Comparison of ENCODE assay signal across 8 mouse cellular contexts in genomic region chr10:60002673-60003212, GRCm38 (mm10). TPM values are rescaled to one million over a fixed set of nuclear protein-coding genes. Genes with fewer than 3 reads are reported as not detected.
DNase-seq lines count a peak whose midpoint lies in the region; ATAC-seq and TF ChIP-seq lines count a peak whose summit lies in the region.

Ascc1 (plus strand) TSS chr10:60002805.
Anapc16 (minus strand) TSS chr10:60003135.

- TF ChIP-seq CTCF in heart, adult 2 months (IDR thresholded peaks at IDR 0.05): no peak

- H3K27ac ChIP-seq in embryonic facial prominence, embryonic 14.5 days (replicated peaks; ENCODE audit: low read depth, low read length): peak within 1 kb of the TSS; percentile 96
- H3K27ac ChIP-seq in heart, adult 2 months: peak within 1 kb of the TSS; percentile 99
- peak within 1 kb of the TSS; percentile 98 for H3K27ac ChIP-seq in limb, embryonic 13.5 days
- peak within 1 kb of the TSS; percentile 99 for H3K27ac ChIP-seq in midbrain, embryonic 16.5 days (ENCODE audit: low read length)

- H3K4me3 ChIP-seq in embryonic facial prominence, embryonic 14.5 days (ENCODE audit: low read depth, low read length): peak within 1 kb of the TSS; percentile 76
- H3K4me3 ChIP-seq in heart, adult 2 months: peak within 1 kb of the TSS; percentile 79
- peak within 1 kb of the TSS; percentile 68 for H3K4me3 ChIP-seq in limb, embryonic 13.5 days
- H3K4me3 ChIP-seq in midbrain, embryonic 16.5 days (ENCODE audit: low read depth, low read length): peak within 1 kb of the TSS; percentile 52

- H3K36me3 ChIP-seq in embryonic facial prominence, embryonic 14.5 days (ENCODE audit: control insufficient read depth, insufficient read depth, low read length): peaks cover 16% of the 10 kb centered on the region; the same call in 1 of the 2 replicates
- H3K36me3 ChIP-seq in heart, adult 2 months (ENCODE audit: control insufficient read depth, insufficient read depth, low read length): peaks cover 6% of the 10 kb centered on the region
- H3K36me3 ChIP-seq in limb, embryonic 13.5 days: peaks cover 16% of the 10 kb centered on the region
- H3K36me3 ChIP-seq in midbrain, embryonic 16.5 days (ENCODE audit: control insufficient read depth, insufficient read depth, low read length): no peaks in the 10 kb centered on the region

- intact Hi-C loops in heart, adult 2 months (cut with DNase I): loop anchor here (2.0 kb wide), 2 partner anchors 52 to 110 kb away; partner anchors contain the start of gene Ddit4

- H3K4me2 ChIP-seq in embryonic facial prominence, embryonic 14.5 days (ENCODE audit: low read depth, low read length): peak within 1 kb of the TSS; percentile 71
- peak within 1 kb of the TSS; percentile 85 for H3K4me2 ChIP-seq in limb, embryonic 13.5 days (replicated peaks)
- H3K4me2 ChIP-seq in midbrain, embryonic 16.5 days (ENCODE audit: low read length): peak within 1 kb of the TSS; percentile 88

- peak within 1 kb of the TSS; percentile 77 for H3K9ac ChIP-seq in embryonic facial prominence, embryonic 14.5 days (ENCODE audit: low read depth, low read length)
- H3K9ac ChIP-seq in heart, adult 2 months (ENCODE audit: low read depth, low read length): peak within 1 kb of the TSS; percentile 73
- peak within 1 kb of the TSS; percentile 81 for H3K9ac ChIP-seq in limb, embryonic 13.5 days
- H3K9ac ChIP-seq in midbrain, embryonic 16.5 days (ENCODE audit: low read depth, low read length): peak within 1 kb of the TSS; percentile 68

- H3K9me3 ChIP-seq in embryonic facial prominence, embryonic 14.5 days (ENCODE audit: control insufficient read depth, low read length): no peaks in the 10 kb centered on the region
- no peaks in the 10 kb centered on the region for H3K9me3 ChIP-seq in limb, embryonic 13.5 days
- no peaks in the 10 kb centered on the region for H3K9me3 ChIP-seq in midbrain, embryonic 16.5 days (replicated peaks; ENCODE audit: control insufficient read depth, low read length, poor library complexity, severe bottlenecking)

- 1% methylated on average over 33 of the region's 51 CpGs for WGBS in embryonic facial prominence, embryonic 14.5 days
- WGBS in heart, adult 2 months: under 1% methylated on average over 51 of the region's 51 CpGs
- under 1% methylated on average over 51 of the region's 51 CpGs for WGBS in limb, embryonic 13.5 days
- under 1% methylated on average over 48 of the region's 51 CpGs for WGBS in midbrain, embryonic 16.5 days

- peaks cover 4% of the 10 kb centered on the region; the same call in 1 of the 2 replicates for H3K79me2 ChIP-seq in heart, adult 2 months (replicated peaks; ENCODE audit: control insufficient read depth, insufficient read depth, low read length)

- DNase-seq in 3T3-L1 (ENCODE audit: low read depth, low spot score): peak; percentile 96
- DNase-seq in adrenal gland, postnatal 4 days (ENCODE audit: low spot score in 2 of 2): peak; percentile 95 to 96
- peak; percentile 98 for DNase-seq in embryonic facial prominence, embryonic 14.5 days (ENCODE audit: low spot score)
- DNase-seq in heart, adult 2 months: peak; percentile 97 to 98
- DNase-seq in kidney, adult 8-10 months: peak; percentile 95 to 96
- peak; percentile 96 to 98 for DNase-seq in spleen, postnatal 10 days (ENCODE audit: low spot score in 2 of 2)

- no peaks in the 10 kb centered on the region for H3K27me3 ChIP-seq in embryonic facial prominence, embryonic 14.5 days (replicated peaks; ENCODE audit: control insufficient read depth, insufficient read depth, low read length)
- no peaks in the 10 kb centered on the region for H3K27me3 ChIP-seq in heart, adult 2 months (ENCODE audit: control insufficient read depth, insufficient read depth, low read length)
- H3K27me3 ChIP-seq in limb, embryonic 13.5 days: no peaks in the 10 kb centered on the region
- no peaks in the 10 kb centered on the region for H3K27me3 ChIP-seq in midbrain, embryonic 16.5 days (ENCODE audit: control insufficient read depth, insufficient read depth, low read depth, low read length)

- H3K4me1 ChIP-seq in embryonic facial prominence, embryonic 14.5 days (ENCODE audit: control insufficient read depth, insufficient read depth, low read length): peaks cover 12% of the 10 kb centered on the region
- peaks cover 2% of the 10 kb centered on the region; the same call in 1 of the 2 replicates for H3K4me1 ChIP-seq in heart, adult 2 months (ENCODE audit: control insufficient read depth, insufficient read depth, low read length)
- H3K4me1 ChIP-seq in limb, embryonic 13.5 days: peaks cover 29% of the 10 kb centered on the region
- peaks cover 16% of the 10 kb centered on the region; the same call in 1 of the 2 replicates for H3K4me1 ChIP-seq in midbrain, embryonic 16.5 days (ENCODE audit: control insufficient read depth, insufficient read depth, low read length)

- peak; percentile 97 for ATAC-seq in embryonic facial prominence, embryonic 14.5 days (ENCODE audit: low read depth)
- peak; percentile 97 for ATAC-seq in limb, embryonic 13.5 days (ENCODE audit: low FRiP score, low read depth)
- ATAC-seq in midbrain, embryonic 16.5 days: peak; percentile 96

- peak; percentile 89 for TF ChIP-seq POLR2A in heart, adult 2 months (IDR thresholded peaks at IDR 0.05; ENCODE audit: insufficient read depth, low read depth, low read length)

- TF ChIP-seq EP300 in heart, adult 2 months (IDR thresholded peaks at IDR 0.05; ENCODE audit: insufficient read depth, low read depth, low read length): 0 out of 2 replicates have a peak, but pooled peaks have one; percentile 27

RNA-seq across cellular contexts. Expression of gene Ascc1, which starts in this region (rescaled TPM):
- total RNA-seq in adrenal gland, postnatal 4 days (2021): 10 to 100 TPM; 35.7 to 38.0 TPM
- 36.5 and 37.8 TPM in 2 replicates for polyA plus RNA-seq in embryonic facial prominence, embryonic 14.5 days (2014; fragmentation: Nextera tagmentation; extraction: Ambion mirVana)
- 10 to 100 TPM; 20.5 to 24.1 TPM for total RNA-seq in heart, adult 2 months (2021)
- 22.5 and 36.6 TPM in 2 replicates for polyA plus RNA-seq in heart, adult 2 months (2012; rRNA removed)
- polyA plus RNA-seq in limb, embryonic 13.5 days (2015; fragmentation: Nextera tagmentation; extraction: Ambion mirVana): 44.9 and 46.0 TPM in 2 replicates
- 54.0 and 54.5 TPM in 2 replicates for polyA plus RNA-seq in midbrain, embryonic 16.5 days (2015; fragmentation: Nextera tagmentation; extraction: Ambion mirVana)

RNA-seq across cellular contexts. Expression of gene Anapc16, which starts in this region (rescaled TPM):
- total RNA-seq in adrenal gland, postnatal 4 days (2021): 10 to 100 TPM; 82.2 to 88.4 TPM
- polyA plus RNA-seq in embryonic facial prominence, embryonic 14.5 days (2014; fragmentation: Nextera tagmentation; extraction: Ambion mirVana): 96.2 and 101 TPM in 2 replicates
- 10 to 100 TPM; 58.6 to 70.1 TPM for total RNA-seq in heart, adult 2 months (2021)
- polyA plus RNA-seq in heart, adult 2 months (2012; rRNA removed): 90.3 and 103 TPM in 2 replicates
- polyA plus RNA-seq in limb, embryonic 13.5 days (2015; fragmentation: Nextera tagmentation; extraction: Ambion mirVana): 128 and 133 TPM in 2 replicates
- 98.9 and 104 TPM in 2 replicates for polyA plus RNA-seq in midbrain, embryonic 16.5 days (2015; fragmentation: Nextera tagmentation; extraction: Ambion mirVana)

Comparison
In these comparisons a context has a peak if more than half of its experiments do, and no peak if none do; other contexts are left out.
1. Peak in every context shown above with its lines: DNase-seq, ATAC-seq, H3K4me3 ChIP-seq and H3K27ac ChIP-seq.